Mouse (Mus musculus) adrenal gland, adult 18-20 months (tissue): ENCODE measurements around the gene Mmrn2. TPM values are rescaled to one million over a fixed set of nuclear protein-coding genes. Genes with fewer than 3 reads are reported as not detected.
A peak's percentile ranks its signal among the peaks of the same experiment; 100 is the strongest.
"Not testable (repeated sequence)": the region's sequence is repeated elsewhere in the genome, so short reads cannot be mapped to it uniquely, and the experiment has no call there.

Experiments used
- DNase-seq, 2 experiments: peaks; one replicate each; pipeline ENCODE4 v3.0.0; 2021 to 2022; ENCODE audit warnings: low spot score in 2 of 2
- total RNA-seq, 2 experiments: library from RNA; stranded (reverse); gene quantifications; 1 replicate in 1 of 2; 2 replicates in 1 of 2; pipeline ENCODE4 v1.2.3; 2021

Gene Mmrn2
- total RNA-seq, 2 experiments from 2014 or later, result 24.0 to 28.0 TPM

GRCm38 (mm10) chr14:34400021-34400420 lies 24.8 kb downstream of the Mmrn2 start:
- DNase-seq, result no peak

- DNase-seq, result peak; percentile 79 to 82
These were observed 25.9 kb downstream of the Mmrn2 start for GRCm38 (mm10) chr14:34401135-34401534.

GRCm38 (mm10) chr14:34402871-34403270 lies 27.6 kb downstream of the Mmrn2 start:
- peak in 1 of 2 experiments; percentile 26 for DNase-seq

GRCm38 (mm10) chr14:34403424-34403823 lies 28.2 kb downstream of the Mmrn2 start:
- DNase-seq, result no peak

- no peak for DNase-seq
These were observed 35.5 kb downstream of the Mmrn2 start for GRCm38 (mm10) chr14:34410716-34411115.

GRCm38 (mm10) chr14:34412164-34412896 lies 37.1 kb downstream of the Mmrn2 start:
- DNase-seq, result no peak

GRCm38 (mm10) chr14:34416946-34417345 lies 41.7 kb downstream of the Mmrn2 start:
- not testable (repeated sequence) for DNase-seq

- DNase-seq, result no peak
These were observed 42.2 kb downstream of the Mmrn2 start for GRCm38 (mm10) chr14:34417501-34417900.

GRCm38 (mm10) chr14:34421078-34421477 lies 45.8 kb downstream of the Mmrn2 start:
- DNase-seq, result no peak

GRCm38 (mm10) chr14:34428274-34428673 lies 53.0 kb downstream of the Mmrn2 start:
- no peak for DNase-seq

GRCm38 (mm10) chr14:34429069-34429468 lies 53.8 kb downstream of the Mmrn2 start:
- DNase-seq, result no peak

- no peak for DNase-seq
These were observed 65.3 kb downstream of the Mmrn2 start for GRCm38 (mm10) chr14:34440526-34441066.

GRCm38 (mm10) chr14:34442531-34442930 lies 67.3 kb downstream of the Mmrn2 start:
- DNase-seq, result no peak

GRCm38 (mm10) chr14:34444368-34444767 lies 69.1 kb downstream of the Mmrn2 start:
- no peak for DNase-seq

- no peak for DNase-seq
These were observed 69.7 kb downstream of the Mmrn2 start for GRCm38 (mm10) chr14:34444924-34445323.

- DNase-seq, result no peak
These were observed 70.1 kb downstream of the Mmrn2 start for GRCm38 (mm10) chr14:34445348-34445747.

- DNase-seq, result no peak
These were observed 71.4 kb downstream of the Mmrn2 start for GRCm38 (mm10) chr14:34446624-34447023.

GRCm38 (mm10) chr14:34447659-34448058 lies 72.4 kb downstream of the Mmrn2 start:
- DNase-seq, result no peak

GRCm38 (mm10) chr14:34448398-34448797 lies 73.1 kb downstream of the Mmrn2 start:
- DNase-seq, result no peak

- no peak for DNase-seq
These were observed 74.5 kb downstream of the Mmrn2 start for GRCm38 (mm10) chr14:34449807-34450206.

- DNase-seq, result no peak
These were observed 75.2 kb downstream of the Mmrn2 start for GRCm38 (mm10) chr14:34450451-34450850.

GRCm38 (mm10) chr14:34451872-34452271 lies 76.6 kb downstream of the Mmrn2 start:
- no peak for DNase-seq

- no peak for DNase-seq
These were observed 78.4 kb downstream of the Mmrn2 start for GRCm38 (mm10) chr14:34453648-34454047.
